Mouse (Mus musculus) lung, postnatal 0 days (tissue): ENCODE measurements at regions not wholly inside any gene's neighbourhood (a gene's known extent, or its start where the extent isn't known, plus 50 kb on each side); places are given as distances from the start of the nearest gene placed in this dataset.

Experiments
- ATAC-seq: fragments of 200-750 bp; cut with Nextera tagmentation; 2 replicates; pipeline ENCODE4 v1.8.0; 2017; ENCODE audit warnings: moderate library complexity
- DNase-seq: peaks from one replicate; pipeline ENCODE4 v3.0.0-alpha.2; 2016; ENCODE audit warnings: low spot score
- H3K27ac ChIP-seq: fragments of 300-500 bp; sonication (generic); 2 replicates; pipeline ENCODE4 v1.5.1; 2014; ENCODE audit warnings: antibody characterized with exemption, mild to moderate bottlenecking, low read length, mixed read lengths
- H3K27me3 ChIP-seq: fragments of 300-500 bp; sonication (generic); replicated peaks from 2 replicates; pipeline ENCODE4 v1.6.1; 2014; ENCODE audit warnings: low read length, mixed read lengths; ENCODE audit not compliant: insufficient read depth
- H3K36me3 ChIP-seq: fragments of 300-500 bp; sonication (generic); 2 replicates; pipeline ENCODE4 v1.6.1; 2014; ENCODE audit warnings: low read length, mixed read lengths; ENCODE audit not compliant: insufficient read depth
- H3K4me1 ChIP-seq: fragments of 300-500 bp; sonication (generic); 2 replicates; pipeline ENCODE4 v1.6.1; 2014; ENCODE audit warnings: antibody characterized with exemption, low read depth, low read length, mixed read lengths; ENCODE audit not compliant: insufficient read depth
- H3K4me2 ChIP-seq: fragments of 300-500 bp; sonication (generic); replicated peaks from 2 replicates; pipeline ENCODE4 v1.6.1; 2014; ENCODE audit warnings: low read depth, mild to moderate bottlenecking, low read length, moderate library complexity, mixed read lengths
- H3K4me3 ChIP-seq: fragments of 300-500 bp; sonication (generic); 2 replicates; pipeline ENCODE4 v1.5.1; 2014; ENCODE audit warnings: low read depth, low read length
- H3K9ac ChIP-seq: fragments of 300-500 bp; sonication (generic); replicated peaks from 2 replicates; pipeline ENCODE4 v1.6.1; 2014; ENCODE audit warnings: low read depth, mild to moderate bottlenecking
- H3K9me3 ChIP-seq: fragments of 300-500 bp; sonication (generic); 2 replicates; pipeline ENCODE4 v1.6.1; 2016; ENCODE audit warnings: low read length, mixed read lengths
- CTCF ChIP-seq: IDR thresholded peaks from 2 replicates; pipeline ENCODE4 v1.5.1; 2016; ENCODE audit warnings: antibody characterized with exemption, mild to moderate bottlenecking
- EP300 ChIP-seq: IDR thresholded peaks from 2 replicates; pipeline ENCODE4 v1.6.1; 2016; ENCODE audit warnings: antibody characterized with exemption, mild to moderate bottlenecking, control low read depth
- WGBS: fragments of 180-500 bp; shearing (Covaris S2); extraction: QIAGEN DNeasy Blood & Tissue Kit; methylation state at CpG from one replicate; pipeline ENCODE4 v1.1.7; 2014; 5-methylcytosine and 5-hydroxymethylcytosine counted together

GRCm38 (mm10) chr5:148626014-148626413 lies 73.4 kb upstream of the Ubl3 start:
- Histone ChIP-seq H3K4me3 (no peak overlapping the region), H3K4me1 (no peaks in the 10 kb centered on the region), H3K27me3 (no peaks in the 10 kb centered on the region), H3K9me3 (no peaks in the 10 kb centered on the region), H3K27ac (no peak overlapping the region), H3K9ac (no peak overlapping the region), H3K4me2 (no peak overlapping the region), H3K36me3 (no peaks in the 10 kb centered on the region)
- DNase-seq (no peak), ATAC-seq (no peak)
- 82% methylated on average over 5 of the region's 5 CpGs for WGBS
- TF ChIP-seq EP300: no peak
- TF ChIP-seq CTCF: no peak

- H3K4me1 ChIP-seq: no peaks in the 10 kb centered on the region
- 65% methylated on average over 21 of the region's 21 CpGs for WGBS
- ATAC-seq (no peak), DNase-seq (no peak)
- no peak overlapping the region for H3K4me2 ChIP-seq
- H3K27me3 ChIP-seq: no peaks in the 10 kb centered on the region
- TF ChIP-seq CTCF (no peak), EP300 (no peak)
- H3K9ac ChIP-seq: no peak overlapping the region
- no peak overlapping the region for H3K4me3 ChIP-seq
- H3K27ac ChIP-seq: no peak overlapping the region
- no peaks in the 10 kb centered on the region for H3K36me3 ChIP-seq
- no peaks in the 10 kb centered on the region for H3K9me3 ChIP-seq
Observed at GRCm38 (mm10) chr5:148624649-148625405, 72.2 kb upstream of the Ubl3 start.

DNA sequence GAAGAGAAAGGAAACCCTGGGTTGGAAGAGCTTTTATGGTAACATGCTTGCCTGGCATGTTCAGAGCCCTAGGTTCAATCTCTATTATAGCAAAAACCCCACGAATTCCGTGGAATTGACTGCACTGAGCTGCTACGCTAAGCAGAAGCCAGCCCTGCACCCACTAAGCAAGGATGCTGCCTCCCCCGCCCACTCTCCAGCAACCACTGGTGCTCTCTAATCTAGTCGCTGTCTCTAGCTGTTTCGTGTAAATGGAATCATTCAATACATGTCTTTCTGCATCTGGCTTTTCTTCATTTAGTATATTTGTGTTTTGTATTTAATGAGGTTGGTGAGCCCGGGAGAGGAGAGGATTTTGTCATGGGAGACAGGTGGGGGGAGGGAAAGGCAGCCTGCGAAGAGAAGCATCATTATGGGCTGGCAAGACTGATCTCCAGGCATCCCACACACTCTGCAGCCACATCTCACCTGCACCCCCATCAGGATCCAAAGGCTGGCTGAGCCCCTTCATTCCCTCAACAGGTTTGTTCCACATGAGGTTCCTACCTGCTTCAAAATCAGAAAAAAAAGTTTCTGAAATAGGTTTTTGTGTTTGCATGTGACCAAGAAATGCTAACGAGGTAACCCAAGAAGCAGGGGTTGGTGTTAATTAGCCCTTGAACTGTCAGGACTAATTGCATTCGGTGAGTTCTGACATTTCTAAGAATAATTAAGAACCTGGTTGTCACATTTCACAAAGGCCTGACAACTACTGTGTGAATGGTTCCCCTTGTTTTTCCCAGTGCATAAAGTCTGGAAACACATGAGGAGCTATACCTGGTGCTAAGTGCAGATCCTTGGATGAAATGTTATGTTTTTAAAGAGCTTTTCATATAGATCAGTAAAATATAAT lies 68.6 kb upstream of the Ubl3 start:
- ATAC-seq: no peak
- WGBS: 64% methylated on average over 10 of the region's 10 CpGs
- H3K4me3 ChIP-seq: no peak overlapping the region

DNA sequence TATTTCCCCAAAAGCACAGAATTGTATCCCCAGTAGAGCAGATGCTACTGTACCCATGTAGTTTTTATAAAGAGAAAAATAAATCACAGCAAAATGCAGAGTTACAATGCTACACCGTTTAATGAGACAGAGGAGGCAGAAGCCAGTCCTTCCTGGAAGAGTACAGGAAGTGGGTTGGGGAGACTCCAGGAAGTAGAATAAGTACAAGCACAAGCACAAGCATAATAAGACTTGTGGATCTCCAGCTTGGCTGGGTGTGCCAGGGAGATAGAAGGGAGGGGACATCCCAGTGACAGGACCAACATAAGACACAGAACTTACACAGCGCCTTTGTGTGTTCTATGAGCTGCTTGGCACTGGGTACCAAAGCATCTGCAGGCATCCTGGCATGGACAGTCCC lies 67.3 kb upstream of the Ubl3 start:
- Histone ChIP-seq H3K27me3 (no peaks in the 10 kb centered on the region), H3K36me3 (no peaks in the 10 kb centered on the region), H3K4me2 (no peak overlapping the region), H3K27ac (no peak overlapping the region), H3K9me3 (no peaks in the 10 kb centered on the region), H3K4me1 (no peaks in the 10 kb centered on the region), H3K4me3 (no peak overlapping the region), H3K9ac (no peak overlapping the region)
- ATAC-seq (0 out of 2 replicates have a peak, but pooled peaks have one; percentile 11), DNase-seq (no peak)
- TF ChIP-seq EP300 (no peak), CTCF (no peak)
- 71% methylated on average over 2 of the region's 2 CpGs for WGBS

More for the DNA sequence above, 68.6 kb upstream of the Ubl3 start:
- no peak overlapping the region for H3K4me2 ChIP-seq
- no peak overlapping the region for H3K9ac ChIP-seq
- DNase-seq: no peak
- no peaks in the 10 kb centered on the region for H3K36me3 ChIP-seq
- no peak overlapping the region for H3K27ac ChIP-seq
- H3K27me3 ChIP-seq: no peaks in the 10 kb centered on the region
- TF ChIP-seq EP300: no peak
- no peak for TF ChIP-seq CTCF
- H3K4me1 ChIP-seq: no peaks in the 10 kb centered on the region
- H3K9me3 ChIP-seq: no peaks in the 10 kb centered on the region

- Histone ChIP-seq H3K4me1 (no peaks in the 10 kb centered on the region), H3K4me2 (no peak overlapping the region), H3K4me3 (no peak overlapping the region), H3K9ac (no peak overlapping the region), H3K27me3 (no peaks in the 10 kb centered on the region), H3K27ac (no peak overlapping the region), H3K9me3 (no peaks in the 10 kb centered on the region), H3K36me3 (no peaks in the 10 kb centered on the region)
- ATAC-seq (no peak), DNase-seq (no peak)
- WGBS: 82% methylated on average over 3 of the region's 3 CpGs
- no peak for TF ChIP-seq EP300
- no peak for TF ChIP-seq CTCF
Observed at GRCm38 (mm10) chr5:148616426-148616825, 63.8 kb upstream of the Ubl3 start.

GRCm38 (mm10) chr5:148615706-148616366 lies 63.2 kb upstream of the Ubl3 start:
- no peaks in the 10 kb centered on the region for H3K27me3 ChIP-seq
- H3K4me2 ChIP-seq: no peak overlapping the region
- no peak overlapping the region for H3K9ac ChIP-seq

More at GRCm38 (mm10) chr5:148615706-148616366, 63.2 kb upstream of the Ubl3 start:
- Histone ChIP-seq H3K27ac (no peak overlapping the region), H3K4me3 (no peak overlapping the region), H3K9me3 (no peaks in the 10 kb centered on the region), H3K4me1 (no peaks in the 10 kb centered on the region), H3K36me3 (no peaks in the 10 kb centered on the region)
- DNase-seq (no peak), ATAC-seq (no peak)
- TF ChIP-seq CTCF: no peak
- TF ChIP-seq EP300: no peak
- WGBS: 52% methylated on average over 10 of the region's 10 CpGs
